Mouse (Mus musculus) midbrain, embryonic 13.5 days (tissue): ENCODE measurements around the gene Ptgds. TPM values are rescaled to one million over a fixed set of nuclear protein-coding genes. Genes with fewer than 3 reads are reported as not detected.

Experiments
- ATAC-seq: fragments of 200-750 bp; cut with Nextera tagmentation; 2 replicates; pipeline ENCODE4 v1.8.0; 2017; ENCODE audit warnings: mild to moderate bottlenecking, moderate TSS enrichment, moderate library complexity
- H3K27ac ChIP-seq: fragments of 300-500 bp; sonication (generic); 2 replicates; pipeline ENCODE4 v1.5.1; 2015; ENCODE audit warnings: inconsistent platforms, mild to moderate bottlenecking, moderate library complexity
- H3K27me3 ChIP-seq: fragments of 300-500 bp; sonication (generic); 2 replicates; pipeline ENCODE4 v1.6.1; 2015; ENCODE audit warnings: mild to moderate bottlenecking, inconsistent platforms
- H3K36me3 ChIP-seq: fragments of 300-500 bp; sonication (generic); 2 replicates; pipeline ENCODE4 v1.6.1; 2015; ENCODE audit warnings: mild to moderate bottlenecking, inconsistent platforms
- H3K4me1 ChIP-seq: fragments of 300-500 bp; sonication (generic); replicated peaks from 2 replicates; pipeline ENCODE4 v1.6.1; 2015; ENCODE audit warnings: inconsistent platforms
- H3K4me2 ChIP-seq: fragments of 300-500 bp; sonication (generic); replicated peaks from 2 replicates; pipeline ENCODE4 v1.6.1; 2015; ENCODE audit warnings: moderate library complexity, mild to moderate bottlenecking, inconsistent platforms
- H3K4me3 ChIP-seq: fragments of 300-500 bp; sonication (generic); replicated peaks from 2 replicates; pipeline ENCODE4 v1.5.1; 2015; ENCODE audit warnings: mild to moderate bottlenecking, inconsistent platforms
- H3K9ac ChIP-seq: fragments of 300-500 bp; sonication (generic); replicated peaks from 2 replicates; pipeline ENCODE4 v1.6.1; 2015; ENCODE audit warnings: mild to moderate bottlenecking, inconsistent platforms
- H3K9me3 ChIP-seq: fragments of 300-500 bp; sonication (generic); 2 replicates; pipeline ENCODE4 v1.6.1; 2016; ENCODE audit warnings: mild to moderate bottlenecking, inconsistent platforms
- WGBS: fragments of 180-500 bp; shearing (Covaris S2); methylation state at CpG from one replicate; pipeline ENCODE4 v1.1.7; 2015; 5-methylcytosine and 5-hydroxymethylcytosine counted together
- polyA plus RNA-seq: library from polyadenylated mRNA; unstranded; fragments of >200 nt; fragmentation: Nextera tagmentation; extraction: Ambion mirVana; gene quantifications from 2 replicates; pipeline ENCODE4 v1.2.1, GENCODE M21; 2015

The Ptgds gene
- 48.6 and 80.5 TPM in 2 replicates for polyA plus RNA-seq

DNA sequence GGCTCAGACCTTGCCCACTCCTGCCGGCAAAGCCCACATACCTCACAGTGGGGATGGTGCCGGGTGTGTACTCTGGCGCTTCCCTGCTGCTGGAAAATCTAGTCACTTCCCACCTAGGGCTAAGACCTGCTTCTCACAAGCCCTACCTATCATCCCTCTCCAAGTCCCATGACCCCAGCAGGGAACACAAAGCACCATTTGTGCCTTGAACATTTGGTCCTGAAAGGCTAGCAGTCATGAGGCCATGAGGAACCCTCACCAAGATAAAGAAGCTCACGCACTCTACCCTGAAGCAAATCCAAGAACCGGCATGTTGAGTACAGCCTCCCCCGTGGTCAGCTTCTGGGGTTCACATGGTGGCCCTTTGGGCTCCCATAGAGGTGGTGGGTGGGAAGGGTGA lies at the start of gene Ptgds:
Gene Ptgds, minus strand, starts transcription at position 78 of the 400 bp plus-strand sequence.
- Histone ChIP-seq H3K4me2 (no peak within 1 kb of the TSS), H3K36me3 (no peaks in the 10 kb centered on the region), H3K27me3 (no peaks in the 10 kb centered on the region), H3K4me3 (no peak within 1 kb of the TSS), H3K9me3 (no peaks in the 10 kb centered on the region), H3K9ac (no peak within 1 kb of the TSS), H3K4me1 (peaks cover 35% of the 10 kb centered on the region), H3K27ac (0 out of 2 replicates have a peak within 1 kb of the TSS, but pooled peaks have one; percentile 36)
- WGBS, result 71% methylated on average over 6 of the region's 6 CpGs
- no peak for ATAC-seq

DNA sequence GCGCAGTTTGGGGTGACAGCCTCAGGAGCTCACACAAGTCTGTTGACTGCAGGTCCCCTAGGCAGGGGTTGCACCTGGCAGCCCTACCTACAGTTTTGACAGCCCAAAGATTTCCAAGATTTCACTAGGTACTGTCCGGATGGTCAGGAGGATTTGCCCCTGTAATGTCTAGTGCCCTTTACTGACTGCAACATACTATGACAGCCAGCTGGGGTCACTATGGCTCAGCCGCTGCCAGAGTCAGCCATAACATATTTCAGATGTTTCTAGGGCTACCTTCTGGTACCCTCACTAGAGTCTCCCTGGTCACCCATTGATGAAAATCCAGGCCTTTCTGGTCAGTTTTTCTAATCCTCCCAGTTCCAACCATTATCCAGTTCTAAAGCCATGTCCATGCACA lies 40.1 kb upstream of the Ptgds start:
- 61% methylated on average over 3 of the region's 3 CpGs for WGBS
- Histone ChIP-seq H3K27ac (no peak overlapping the region), H3K4me2 (no peak overlapping the region), H3K4me1 (no peaks in the 10 kb centered on the region), H3K9me3 (no peaks in the 10 kb centered on the region), H3K27me3 (no peaks in the 10 kb centered on the region), H3K4me3 (no peak overlapping the region), H3K9ac (no peak overlapping the region), H3K36me3 (peaks cover 16% of the 10 kb centered on the region)
- no peak for ATAC-seq

DNA sequence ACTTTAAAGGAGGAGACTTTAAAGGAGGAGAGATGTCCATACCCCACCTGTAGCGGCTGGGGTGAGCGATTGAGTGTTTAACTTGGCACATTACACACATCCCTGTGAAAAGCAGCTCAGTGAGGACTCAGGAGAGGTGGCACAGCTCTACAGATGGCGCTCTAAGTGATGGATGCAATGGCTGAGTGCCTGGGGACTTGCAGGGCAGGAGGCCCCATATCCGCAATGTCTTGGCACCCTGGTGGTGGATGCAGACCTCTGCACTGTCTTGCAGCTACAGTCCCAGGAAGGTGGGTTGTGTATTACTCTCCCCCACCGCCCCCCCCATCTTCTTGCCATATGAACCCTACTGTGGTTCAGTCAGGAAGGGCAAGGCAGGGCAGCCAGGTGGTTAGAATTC lies 37.1 kb upstream of the Ptgds start:
- 40% methylated on average over 5 of the region's 5 CpGs for WGBS
- H3K4me3 ChIP-seq, result no peak overlapping the region
- H3K36me3 ChIP-seq, result peaks cover 41% of the 10 kb centered on the region
- peaks cover 6% of the 10 kb centered on the region for H3K4me1 ChIP-seq
- H3K27ac ChIP-seq, result no peak overlapping the region
- no peaks in the 10 kb centered on the region for H3K27me3 ChIP-seq
- no peak for ATAC-seq
- no peak overlapping the region for H3K9ac ChIP-seq
- H3K4me2 ChIP-seq, result no peak overlapping the region
- H3K9me3 ChIP-seq, result no peaks in the 10 kb centered on the region

DNA sequence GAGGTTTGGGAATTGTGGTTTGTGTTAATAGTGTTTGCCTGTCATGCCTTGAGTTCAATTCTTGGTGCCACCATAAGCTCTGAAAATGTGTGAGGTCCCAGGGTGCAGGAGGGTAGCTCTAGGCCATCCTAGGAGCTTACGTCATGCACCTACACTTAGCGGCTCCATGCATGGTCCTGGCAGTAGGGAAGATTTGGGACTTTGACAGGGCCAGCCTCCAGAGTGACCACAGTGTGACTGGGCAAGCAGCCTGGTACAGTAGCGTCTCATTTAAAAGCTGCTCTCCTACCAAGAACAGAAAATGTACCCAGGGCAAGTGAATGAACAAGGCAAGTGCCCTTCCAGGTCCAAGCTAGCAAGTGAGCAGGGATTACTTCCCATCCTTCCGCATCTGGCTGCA lies 36.0 kb upstream of the Ptgds start:
- peaks cover 13% of the 10 kb centered on the region for H3K4me1 ChIP-seq
- no peaks in the 10 kb centered on the region for H3K27me3 ChIP-seq
- H3K36me3 ChIP-seq, result peaks cover 41% of the 10 kb centered on the region
- H3K9me3 ChIP-seq, result no peaks in the 10 kb centered on the region
- no peak overlapping the region for H3K4me2 ChIP-seq
- 95% methylated on average over 4 of the region's 4 CpGs for WGBS
- H3K4me3 ChIP-seq, result no peak overlapping the region
- H3K27ac ChIP-seq, result no peak overlapping the region
- ATAC-seq, result no peak
- H3K9ac ChIP-seq, result no peak overlapping the region

DNA sequence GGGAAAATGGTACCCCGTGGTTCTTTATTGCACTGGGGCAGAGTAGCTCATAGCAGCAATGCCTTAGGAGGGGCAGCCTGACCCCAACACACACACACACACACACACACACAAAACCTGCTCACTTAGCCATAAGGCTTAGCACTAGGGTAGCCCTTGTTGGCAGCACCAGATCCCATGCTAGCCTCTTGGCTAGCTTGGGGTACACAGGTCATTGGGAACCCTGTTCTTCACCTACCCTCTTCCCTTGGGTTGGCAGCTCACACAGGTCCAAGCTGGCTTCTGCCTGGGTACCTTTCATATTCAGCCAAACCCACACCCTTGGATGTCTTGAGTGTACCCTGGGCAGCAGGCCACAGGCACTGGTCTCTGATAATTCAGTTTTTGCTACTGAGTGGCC lies 35.2 kb upstream of the Ptgds start:
- Histone ChIP-seq H3K9me3 (no peaks in the 10 kb centered on the region), H3K9ac (no peak overlapping the region), H3K4me3 (no peak overlapping the region), H3K27ac (no peak overlapping the region), H3K4me2 (no peak overlapping the region), H3K4me1 (peaks cover 17% of the 10 kb centered on the region), H3K36me3 (peaks cover 41% of the 10 kb centered on the region), H3K27me3 (no peaks in the 10 kb centered on the region)
- no peak for ATAC-seq
- WGBS, result 100% methylated on average over 1 of the region's 1 CpGs

DNA sequence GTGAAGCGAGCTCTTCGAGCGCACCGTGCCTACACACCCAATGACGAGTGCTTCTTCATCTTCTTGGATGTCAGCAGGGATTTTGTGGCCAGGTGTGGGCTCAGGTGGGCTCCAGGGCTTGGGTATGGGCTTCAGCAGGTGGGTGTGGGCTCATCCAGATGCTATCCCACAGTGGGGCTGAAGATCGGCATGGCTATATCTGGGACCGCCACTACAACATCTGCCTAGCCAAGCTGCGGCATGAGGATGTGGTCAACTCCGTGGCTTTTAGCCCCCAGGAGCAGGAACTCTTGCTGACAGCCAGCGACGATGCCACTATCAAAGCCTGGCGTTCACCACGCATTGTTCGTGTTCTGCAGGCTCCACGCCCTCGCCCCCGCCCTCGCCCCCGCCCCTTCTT lies 34.7 kb upstream of the Ptgds start:
- Histone ChIP-seq H3K4me2 (no peak overlapping the region), H3K9me3 (no peaks in the 10 kb centered on the region), H3K4me1 (peaks cover 17% of the 10 kb centered on the region), H3K4me3 (no peak overlapping the region), H3K27me3 (no peaks in the 10 kb centered on the region), H3K9ac (no peak overlapping the region), H3K27ac (no peak overlapping the region), H3K36me3 (peaks cover 41% of the 10 kb centered on the region)
- WGBS, result 97% methylated on average over 19 of the region's 19 CpGs
- ATAC-seq, result no peak

DNA sequence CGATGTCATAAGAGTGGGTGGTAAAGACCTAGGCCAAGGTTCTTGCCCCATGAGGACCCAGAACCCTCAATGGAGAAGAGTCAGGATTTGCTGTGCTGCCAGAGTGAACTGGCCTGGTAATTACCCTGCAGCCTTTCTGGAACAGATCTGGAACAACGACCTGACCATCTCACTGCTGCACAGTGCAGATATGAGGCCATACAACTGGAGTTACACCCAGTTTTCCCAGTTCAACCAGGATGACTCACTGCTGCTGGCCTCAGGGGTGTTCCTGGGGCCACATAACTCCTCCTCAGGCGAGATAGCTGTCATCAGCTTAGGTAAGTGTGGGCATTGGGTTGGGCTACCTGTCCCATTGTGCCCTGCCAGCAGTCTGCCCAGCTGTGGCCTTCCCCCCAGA lies 32.9 kb upstream of the Ptgds start:
- H3K9me3 ChIP-seq, result no peaks in the 10 kb centered on the region
- ATAC-seq, result no peak
- no peak overlapping the region for H3K9ac ChIP-seq
- H3K27me3 ChIP-seq, result no peaks in the 10 kb centered on the region
- peaks cover 41% of the 10 kb centered on the region for H3K36me3 ChIP-seq
- peaks cover 17% of the 10 kb centered on the region for H3K4me1 ChIP-seq
- H3K4me3 ChIP-seq, result no peak overlapping the region
- H3K4me2 ChIP-seq, result no peak overlapping the region
- WGBS, result 82% methylated on average over 3 of the region's 3 CpGs
- no peak overlapping the region for H3K27ac ChIP-seq

DNA sequence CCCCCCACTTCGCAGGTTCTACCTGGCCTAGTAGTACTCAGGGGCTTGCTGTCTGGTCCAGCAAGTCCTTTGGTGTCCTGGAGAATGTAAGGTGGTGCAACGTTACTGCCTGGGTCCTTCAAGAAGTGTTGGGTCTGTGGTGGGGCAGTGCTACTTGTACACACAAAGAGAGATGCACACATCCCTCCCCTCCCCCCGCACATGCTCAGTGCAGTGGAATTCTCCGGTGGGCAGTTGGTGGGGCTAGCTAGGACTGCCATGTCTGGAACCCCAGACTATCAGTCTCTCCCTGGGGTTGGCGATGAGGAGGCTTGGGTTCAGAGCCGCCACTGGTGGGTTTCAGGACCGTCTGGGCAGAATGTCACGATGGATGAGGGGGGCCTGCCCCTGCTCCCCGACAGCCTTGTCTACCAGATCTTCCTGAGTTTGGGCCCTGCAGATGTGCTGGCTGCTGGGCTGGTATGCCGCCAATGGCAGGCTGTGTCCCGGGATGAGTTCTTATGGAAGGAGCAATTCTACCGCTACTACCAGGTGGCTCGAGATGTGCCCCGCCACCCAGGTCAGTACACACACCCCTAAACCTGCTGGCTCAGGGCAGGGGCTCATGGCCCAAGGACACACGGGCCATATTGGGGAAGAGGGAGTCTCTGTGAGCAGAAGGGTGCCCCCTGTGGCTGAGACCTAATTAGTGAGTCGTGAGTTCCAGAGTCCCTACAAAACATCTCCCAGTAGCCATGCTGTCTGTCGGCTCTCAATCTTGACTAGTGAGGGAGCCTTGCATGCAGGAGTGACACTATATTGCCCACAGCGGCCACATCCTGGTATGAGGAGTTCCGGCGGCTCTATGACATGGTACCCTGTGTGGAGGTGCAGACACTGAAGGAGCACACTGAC lies 32.0 kb upstream of the Ptgds start, which contains the start of gene C8g:
Gene C8g, minus strand, starts transcription at position 127 of the 894 bp plus-strand sequence.
- Histone ChIP-seq H3K4me1 (peaks cover 17% of the 10 kb centered on the region), H3K9ac (peak within 1 kb of the TSS; percentile 98), H3K27ac (peak within 1 kb of the TSS; percentile 77), H3K4me2 (peak within 1 kb of the TSS; percentile 99), H3K9me3 (no peaks in the 10 kb centered on the region), H3K4me3 (peak within 1 kb of the TSS; percentile 91), H3K27me3 (no peaks in the 10 kb centered on the region), H3K36me3 (peaks cover 41% of the 10 kb centered on the region)
- WGBS, result 79% methylated on average over 20 of the region's 20 CpGs
- peak; percentile 5; the same call in 1 of the 2 replicates for ATAC-seq

DNA sequence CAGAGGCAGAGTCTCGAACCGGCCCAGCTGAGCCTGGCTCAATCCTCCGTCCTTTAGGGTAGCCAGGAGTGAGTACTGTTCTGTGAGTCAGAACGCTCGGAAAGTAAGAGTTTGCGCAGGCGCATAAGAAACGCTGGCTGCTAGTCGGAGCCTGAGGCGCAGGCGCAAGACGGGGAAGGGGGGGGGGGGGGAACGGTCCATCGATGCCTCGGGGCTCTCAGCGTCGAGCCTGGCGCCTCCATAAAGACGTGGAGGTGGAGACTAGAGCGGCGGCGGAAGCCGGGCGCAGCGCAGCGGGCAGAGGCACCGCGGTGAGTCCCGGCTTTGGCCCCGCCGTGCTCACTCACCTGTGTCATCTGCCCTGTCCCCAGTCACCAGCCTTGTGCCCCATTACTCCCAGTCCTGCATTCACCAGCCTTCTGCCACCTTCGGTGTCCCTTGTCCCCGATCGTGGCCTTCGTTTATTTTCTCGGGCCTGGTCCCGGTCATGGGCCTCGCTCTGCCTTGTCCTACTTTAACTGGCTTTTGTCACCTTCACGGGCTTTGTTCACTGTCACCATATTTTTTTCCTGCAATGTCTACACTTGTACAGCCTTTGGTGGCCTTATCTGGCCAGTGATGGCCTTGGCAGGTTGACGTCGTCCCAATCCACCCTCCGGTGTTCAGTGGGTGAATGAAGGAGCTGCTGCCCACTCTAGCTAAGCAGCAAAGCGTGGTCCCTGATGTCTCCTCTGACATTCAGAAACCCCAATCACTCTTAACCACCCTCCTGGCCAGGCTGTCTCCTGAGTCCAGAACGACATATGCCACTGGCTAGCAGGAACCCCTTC lies 30.9 kb upstream of the Ptgds start, which contains the start of gene Fbxw5:
Gene Fbxw5, plus strand, starts transcription at position 175 of the 830 bp plus-strand sequence.
- peaks cover 34% of the 10 kb centered on the region for H3K36me3 ChIP-seq
- 1% methylated on average over 40 of the region's 44 CpGs for WGBS
- peak; percentile 86 for ATAC-seq
- H3K4me1 ChIP-seq, result peaks cover 17% of the 10 kb centered on the region
- H3K27me3 ChIP-seq, result no peaks in the 10 kb centered on the region
- peak within 1 kb of the TSS; percentile 91 for H3K4me3 ChIP-seq
- H3K4me2 ChIP-seq, result peak within 1 kb of the TSS; percentile 99
- H3K27ac ChIP-seq, result peak within 1 kb of the TSS; percentile 77
- no peaks in the 10 kb centered on the region for H3K9me3 ChIP-seq
- peak within 1 kb of the TSS; percentile 98 for H3K9ac ChIP-seq

DNA sequence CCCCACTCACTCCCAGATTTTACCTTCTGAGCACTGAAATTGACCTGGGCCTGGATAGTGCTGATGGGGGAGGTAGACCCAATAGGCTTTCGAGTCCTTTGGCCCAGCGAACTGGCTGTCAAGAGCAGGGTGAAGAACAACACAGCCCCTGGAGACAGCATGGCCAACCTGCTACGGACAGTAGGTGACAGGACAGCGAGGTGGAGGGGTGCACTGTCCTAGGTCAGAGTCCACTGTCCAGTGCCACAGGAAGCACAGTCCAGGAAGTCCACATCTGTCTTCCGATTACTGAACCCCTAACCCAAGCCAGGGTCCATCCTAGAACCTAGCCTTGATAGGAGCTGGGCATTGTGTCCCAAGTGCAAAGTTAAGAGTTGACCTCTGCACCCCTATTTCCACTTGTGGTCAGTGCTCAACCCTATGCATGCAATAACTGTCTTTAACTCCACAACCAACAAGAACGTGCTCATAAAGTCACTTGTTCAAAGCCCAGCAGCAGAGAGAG lies 30.3 kb upstream of the Ptgds start:
- H3K4me2 ChIP-seq, result peak overlapping the region; percentile 99
- peaks cover 17% of the 10 kb centered on the region for H3K4me1 ChIP-seq
- WGBS, result 68% methylated on average over 6 of the region's 6 CpGs
- H3K27ac ChIP-seq, result peak overlapping the region; percentile 40; the same call in 1 of the 2 replicates
- peak overlapping the region; percentile 51; the same call in 1 of the 2 replicates for H3K9ac ChIP-seq
- H3K27me3 ChIP-seq, result no peaks in the 10 kb centered on the region
- no peaks in the 10 kb centered on the region for H3K9me3 ChIP-seq
- H3K4me3 ChIP-seq, result peak overlapping the region; percentile 91
- H3K36me3 ChIP-seq, result peaks cover 27% of the 10 kb centered on the region
- ATAC-seq, result peak; percentile 53

DNA sequence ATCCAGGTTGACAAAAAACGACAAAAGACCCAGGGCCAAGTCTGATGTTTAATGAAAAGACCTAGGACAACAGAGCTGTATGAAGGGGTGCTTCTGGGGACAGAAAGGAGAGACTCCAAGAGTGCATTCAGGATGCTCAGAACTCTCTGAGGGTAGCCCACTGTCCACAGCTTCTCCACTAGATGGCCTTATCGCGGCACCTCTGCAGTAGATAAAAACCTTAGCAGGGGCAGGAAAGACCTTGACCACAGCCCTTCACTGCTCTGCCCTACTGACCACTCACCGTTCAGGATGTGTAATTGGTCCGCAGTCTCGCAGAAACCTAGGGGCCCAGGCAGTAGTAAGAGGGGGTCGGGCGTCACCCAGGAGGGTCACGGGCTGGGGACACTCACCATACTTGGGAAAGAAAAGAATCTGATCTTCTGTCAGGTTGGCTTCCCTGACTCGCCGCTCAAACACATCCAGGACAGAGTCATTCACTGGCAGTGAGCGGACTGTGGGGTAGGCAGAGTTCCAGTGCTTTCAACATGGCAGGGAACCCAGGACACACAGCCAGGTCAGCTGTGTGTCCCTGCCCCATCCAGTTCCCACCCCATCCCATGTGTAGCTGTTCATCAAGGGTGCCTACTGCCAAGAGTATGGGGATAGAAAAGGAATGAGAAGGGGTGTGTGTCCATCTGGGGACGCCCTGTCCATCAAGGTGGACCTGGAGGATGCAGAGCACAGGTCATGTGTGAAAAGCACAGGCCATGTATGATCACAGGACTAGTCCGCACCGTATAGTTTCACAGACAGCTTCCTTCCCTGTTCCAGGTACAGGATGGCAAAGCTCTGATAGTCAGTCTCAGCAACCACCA lies 29.0 kb upstream of the Ptgds start:
- no peak overlapping the region for H3K27ac ChIP-seq
- peaks cover 15% of the 10 kb centered on the region for H3K36me3 ChIP-seq
- H3K9me3 ChIP-seq, result no peaks in the 10 kb centered on the region
- no peak overlapping the region for H3K4me3 ChIP-seq
- 74% methylated on average over 15 of the region's 15 CpGs for WGBS
- ATAC-seq, result no peak
- H3K4me1 ChIP-seq, result peaks cover 17% of the 10 kb centered on the region
- no peak overlapping the region for H3K4me2 ChIP-seq
- H3K9ac ChIP-seq, result no peak overlapping the region
- H3K27me3 ChIP-seq, result no peaks in the 10 kb centered on the region
